Mouse (Mus musculus): Measurements from ENCODE around the gene Mpst.

Gene Mpst

DNA sequence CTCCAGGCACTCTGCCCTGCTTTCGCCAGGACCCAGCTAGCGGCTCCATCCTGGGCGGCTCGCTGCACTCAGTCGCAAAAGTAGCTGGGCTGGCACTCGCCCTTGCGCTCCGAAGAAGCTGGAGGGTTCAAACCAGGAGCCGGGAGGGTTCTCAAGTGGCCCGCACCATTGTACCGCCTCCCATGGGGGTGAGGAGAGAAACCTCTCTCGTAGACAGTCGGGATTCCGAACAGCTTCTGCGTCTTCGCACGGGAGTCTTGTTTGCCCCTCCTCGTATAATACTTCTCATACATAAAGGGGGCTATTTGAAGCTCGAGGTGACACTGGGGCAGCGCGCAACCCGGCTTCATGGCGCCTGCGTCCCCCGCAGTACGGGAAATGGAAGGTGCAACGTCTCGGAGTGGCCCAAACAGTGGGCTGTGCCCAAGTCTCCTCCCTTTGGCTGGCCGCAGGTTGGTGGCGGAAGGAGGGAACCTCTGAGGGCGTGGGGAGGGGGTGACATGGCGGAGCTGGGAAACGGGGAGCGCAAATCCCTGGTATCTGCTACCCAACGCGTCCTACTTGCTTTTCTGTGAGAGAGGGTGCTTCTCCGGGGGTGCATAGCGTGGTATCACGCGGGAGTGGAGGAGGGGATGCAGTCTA lies at the start of gene Mpst:
Gene Mpst, plus strand, starts transcription at position 124 of the 642 bp plus-strand sequence.
- DNase-seq: peak; percentile 92 to 94

- no peak for DNase-seq
These were observed 40.3 kb upstream of the Mpst start for GRCm38 (mm10) chr15:78365916-78366315.

DNA sequence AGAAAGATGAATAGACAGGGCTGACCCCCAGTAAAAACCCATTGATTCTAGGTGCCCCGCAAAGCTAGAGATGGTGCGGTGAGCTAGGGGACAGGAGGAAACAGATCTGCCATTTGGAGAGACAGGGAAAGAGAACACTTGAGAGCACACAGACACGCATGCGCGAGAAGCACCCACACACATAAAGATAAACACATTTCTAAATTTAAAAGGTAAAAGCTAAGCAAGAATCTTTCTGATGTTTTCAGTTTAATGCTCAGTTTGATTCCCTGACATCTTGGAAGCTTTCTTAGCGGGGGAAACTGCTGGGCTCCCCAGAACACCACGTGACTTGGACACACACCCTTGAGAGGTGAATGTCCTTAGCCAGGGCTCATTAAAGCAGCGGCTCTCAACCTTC lies 39.3 kb upstream of the Mpst start:
- DNase-seq: no peak

GRCm38 (mm10) chr15:78367811-78368210 lies 38.4 kb upstream of the Mpst start:
- no peak for DNase-seq

- peak; percentile 68 to 71 for DNase-seq
These were observed 37.3 kb upstream of the Mpst start for GRCm38 (mm10) chr15:78368926-78369346.

DNA sequence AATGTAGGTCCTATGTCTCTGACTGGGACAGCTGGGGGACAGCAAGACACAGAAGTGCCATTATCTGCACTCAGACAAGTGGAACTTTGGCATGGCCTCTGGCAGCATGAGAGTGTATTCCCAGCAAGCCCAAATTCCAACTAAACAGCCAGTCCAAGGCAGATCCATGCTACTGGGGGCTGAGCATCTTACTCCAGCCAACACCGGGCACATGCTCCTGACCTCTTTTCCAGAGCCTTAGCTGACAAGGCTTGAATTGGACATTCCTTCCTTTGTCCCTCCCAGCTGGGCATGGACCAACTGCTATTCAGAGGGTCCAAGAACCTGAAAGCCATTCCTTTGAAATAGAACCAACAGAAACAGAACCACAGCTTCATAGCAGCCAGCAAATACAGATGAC lies 36.6 kb upstream of the Mpst start:
- no peak for DNase-seq

DNA sequence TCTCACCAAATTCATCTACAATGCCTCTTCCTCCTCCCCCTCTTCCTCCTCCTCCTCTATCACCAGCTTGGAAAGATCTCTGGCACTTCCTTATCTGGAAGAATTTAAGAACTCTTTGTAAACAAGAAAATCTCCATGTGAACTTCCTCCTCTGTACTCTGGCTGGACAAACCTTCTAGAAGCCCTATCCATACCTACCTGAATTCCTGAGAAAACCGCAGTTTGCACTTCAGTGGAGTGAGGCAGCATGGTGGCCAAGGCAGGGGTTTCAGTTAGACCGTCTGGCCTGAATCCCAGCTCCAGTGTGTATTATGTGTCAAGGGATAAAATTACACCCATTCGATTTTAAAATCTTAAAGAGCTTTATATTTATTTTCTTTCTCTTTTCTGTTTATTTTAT lies 33.4 kb upstream of the Mpst start:
- no peak for DNase-seq

DNA sequence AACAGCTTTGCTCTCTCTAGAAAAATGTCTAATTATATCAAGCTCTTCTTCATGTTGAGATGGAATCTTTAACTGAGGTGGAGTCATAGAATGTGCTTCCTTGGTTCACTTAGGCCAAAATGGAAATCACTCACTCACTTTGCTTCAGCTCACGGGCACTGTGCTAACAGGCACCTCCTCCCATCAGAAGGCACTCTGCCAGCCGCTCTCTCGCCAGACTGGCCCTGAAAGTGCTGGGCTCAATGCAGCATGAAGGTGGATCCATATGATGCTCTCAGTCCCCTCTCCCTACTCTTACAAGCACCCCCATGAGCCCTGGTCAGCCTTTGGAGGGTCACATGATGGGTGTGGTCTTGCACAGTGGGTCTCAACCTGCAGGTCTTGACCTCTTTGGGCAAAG lies 32.0 kb upstream of the Mpst start:
- peak; percentile 90 to 92 for DNase-seq

GRCm38 (mm10) chr15:78377859-78378258 lies 28.4 kb upstream of the Mpst start:
- no peak for DNase-seq

GRCm38 (mm10) chr15:78378556-78378955 lies 27.7 kb upstream of the Mpst start:
- DNase-seq: no peak

GRCm38 (mm10) chr15:78380208-78380607 lies 26.0 kb upstream of the Mpst start:
- DNase-seq: no peak

GRCm38 (mm10) chr15:78380741-78381140 lies 25.5 kb upstream of the Mpst start:
- peak in 1 of 2 experiments; percentile 30 for DNase-seq

DNA sequence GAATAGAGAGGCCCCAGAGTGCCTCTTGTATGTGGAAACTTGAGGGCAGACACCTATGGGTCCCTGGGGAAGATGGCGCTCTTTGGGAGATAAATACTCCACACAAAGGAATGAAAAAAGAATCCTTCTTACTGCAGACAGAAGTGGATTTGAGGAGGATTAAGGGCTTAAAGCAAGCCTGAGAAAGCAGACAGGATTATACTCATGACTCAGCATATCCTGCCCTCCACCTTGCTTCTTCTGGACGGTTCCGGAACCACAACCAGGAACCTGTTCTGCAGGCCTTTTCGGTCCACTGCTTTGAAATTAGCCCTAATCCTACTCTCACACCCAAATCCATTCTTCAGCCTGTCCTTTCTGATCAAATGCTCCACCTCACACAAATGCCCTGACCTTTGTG lies 24.1 kb upstream of the Mpst start:
- no peak for DNase-seq

- DNase-seq: peak in 1 of 2 experiments; percentile 45
These were observed 22.6 kb upstream of the Mpst start for GRCm38 (mm10) chr15:78383450-78384219.

DNA sequence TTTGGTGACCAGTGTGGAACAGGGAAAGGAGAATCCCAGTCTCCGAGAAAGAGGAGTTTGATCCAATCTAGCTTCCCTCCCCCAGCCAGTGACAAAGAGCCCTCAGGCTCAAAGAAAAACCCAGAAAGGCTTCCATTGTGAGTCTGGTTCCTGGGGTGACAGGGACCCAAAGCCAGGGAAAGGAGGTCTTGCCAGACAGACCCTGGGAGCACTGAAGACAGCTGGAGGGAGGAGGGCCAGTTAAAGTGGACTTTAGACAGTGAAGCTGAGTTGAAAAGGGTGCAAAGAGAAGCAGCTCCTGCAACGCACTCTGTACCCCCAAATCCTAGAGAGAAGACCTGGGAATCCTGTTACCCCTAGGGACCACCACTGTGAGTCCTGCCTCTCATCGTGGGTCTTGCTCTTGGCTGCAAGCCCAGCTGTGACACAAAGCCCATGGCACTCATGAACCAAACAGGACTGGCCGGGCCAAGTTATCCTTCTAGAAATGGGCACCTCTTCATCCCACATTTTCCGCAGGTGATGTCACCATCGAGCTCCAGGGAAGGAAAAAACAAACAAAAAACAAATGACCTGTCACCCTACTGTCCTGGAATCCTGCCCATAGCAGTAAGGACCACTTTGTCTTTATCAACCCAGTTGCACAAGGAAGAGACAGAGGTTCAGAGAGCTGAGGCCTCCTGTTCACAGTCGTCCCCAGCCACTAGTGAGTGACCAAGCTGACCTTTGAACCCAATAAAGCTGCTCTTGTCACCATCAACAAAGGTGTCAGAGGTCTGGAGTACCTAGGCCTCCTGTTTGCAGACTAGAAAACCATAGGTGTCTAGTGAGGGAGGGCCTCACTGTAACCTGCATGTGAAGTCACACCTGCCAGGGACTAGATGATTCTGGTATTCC lies 21.7 kb upstream of the Mpst start:
- no peak for DNase-seq

DNA sequence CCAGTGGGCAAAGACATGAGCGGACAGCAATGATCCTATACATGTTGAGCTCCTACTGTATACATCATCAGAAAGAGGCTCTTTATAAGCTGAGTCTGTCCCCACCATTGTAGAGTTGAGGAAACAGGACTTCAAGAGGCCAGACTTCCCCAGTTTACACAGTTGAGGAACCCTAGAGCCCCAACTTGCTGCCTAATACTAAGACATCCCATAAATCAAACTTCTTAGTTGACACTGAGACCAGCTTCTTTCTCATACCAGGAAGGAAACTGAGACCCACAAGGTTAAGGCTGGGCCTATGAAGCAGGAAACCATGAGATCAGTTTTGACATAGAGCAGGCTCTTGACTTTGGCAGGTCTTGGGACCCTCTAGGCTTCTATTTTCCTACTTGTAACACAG lies 20.7 kb upstream of the Mpst start:
- no peak for DNase-seq

DNA sequence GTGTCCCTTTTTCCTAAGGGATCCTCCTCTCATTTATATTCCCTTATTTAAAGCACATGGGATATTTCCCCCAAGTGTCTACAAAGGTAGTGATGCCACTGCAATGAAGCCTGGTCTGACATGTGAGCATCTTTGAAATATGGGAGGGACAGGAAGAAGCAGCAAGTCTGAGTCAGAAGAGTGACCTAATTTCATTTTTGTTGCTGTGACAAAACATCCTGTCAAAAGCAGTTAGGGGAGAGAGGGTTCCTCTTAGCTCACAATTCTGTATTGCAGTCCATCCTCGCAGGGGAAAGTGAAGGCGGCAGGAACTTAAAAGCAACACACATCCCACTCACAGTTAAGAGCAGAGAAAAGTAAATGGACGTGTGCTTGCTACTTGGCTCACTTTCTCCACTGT lies 15.4 kb upstream of the Mpst start:
- no peak for DNase-seq

DNA sequence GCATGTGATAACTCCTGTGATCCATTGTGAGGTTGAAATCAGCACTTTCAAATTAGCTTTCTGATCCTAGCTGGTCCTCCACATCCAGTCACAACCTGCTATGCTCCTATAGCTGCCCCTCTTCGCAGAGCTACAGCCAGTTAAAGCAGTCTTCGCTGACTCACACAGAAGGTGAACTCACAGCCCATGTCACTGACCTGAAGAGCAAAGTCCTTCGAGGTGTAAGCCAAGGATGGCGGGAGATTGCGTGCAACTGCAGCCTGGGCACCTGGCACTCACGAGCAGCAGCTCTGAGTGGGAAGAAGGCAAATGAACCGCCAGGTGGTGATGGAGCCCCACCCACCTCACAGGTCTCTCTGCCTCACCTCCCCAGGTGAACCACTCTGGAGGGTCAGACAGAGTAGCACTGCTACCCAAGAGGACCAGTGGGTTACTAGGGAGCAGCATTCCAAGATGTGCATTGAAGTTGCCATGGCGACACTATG lies 10.7 kb upstream of the Mpst start, which contains the start of gene Tex33:
Gene Tex33, minus strand, starts transcription at position 435 of the 485 bp plus-strand sequence.
- no peak for DNase-seq

DNA sequence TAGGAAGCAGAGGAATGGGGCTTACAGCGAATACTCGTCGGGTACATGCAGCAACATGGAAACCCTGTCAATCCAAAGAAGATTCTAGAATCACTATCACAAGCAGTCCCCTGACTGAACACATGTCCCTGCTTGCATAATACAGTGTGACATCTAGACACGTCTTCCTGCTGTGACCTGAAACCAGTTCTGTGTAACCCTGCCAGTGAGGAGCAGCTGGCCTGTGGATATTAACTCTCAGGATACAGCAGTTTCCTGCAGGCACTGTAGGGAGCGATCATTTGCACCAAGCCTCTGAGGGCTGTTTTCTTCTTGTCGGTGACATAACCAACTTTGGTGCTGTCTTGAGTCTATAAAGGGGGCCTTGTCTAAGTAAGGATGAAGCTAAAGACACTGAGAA lies 4.9 kb upstream of the Mpst start:
- peak; percentile 42 to 53 for DNase-seq

GRCm38 (mm10) chr15:78401921-78402320 lies 4.3 kb upstream of the Mpst start:
- peak; percentile 71 to 78 for DNase-seq

- DNase-seq: peak in 1 of 2 experiments; percentile 52
These were observed 3.8 kb upstream of the Mpst start for GRCm38 (mm10) chr15:78402423-78402822.

DNA sequence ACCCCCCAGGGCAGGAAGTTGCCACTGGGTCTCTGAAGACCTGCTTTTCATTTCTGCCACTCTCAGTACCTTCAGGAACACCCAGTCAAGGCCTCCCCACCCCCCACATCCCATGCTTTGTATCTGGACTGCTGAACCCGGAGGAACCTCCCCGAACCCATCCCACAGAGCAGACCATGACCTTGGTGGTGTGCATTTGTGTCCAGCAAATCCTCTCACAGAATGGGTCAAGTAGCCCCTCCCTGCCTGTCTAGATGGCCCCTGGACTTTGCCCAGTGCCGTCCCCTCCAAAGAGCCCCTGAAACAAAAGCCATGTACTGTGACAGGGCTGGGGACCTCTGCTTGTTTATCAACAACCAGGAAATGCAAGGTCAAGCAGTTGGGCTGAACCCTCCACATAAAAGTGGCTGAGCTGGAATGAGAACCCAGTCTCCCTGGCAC lies 2.9 kb upstream of the Mpst start:
- DNase-seq: peak in 1 of 2 experiments; percentile 23

DNA sequence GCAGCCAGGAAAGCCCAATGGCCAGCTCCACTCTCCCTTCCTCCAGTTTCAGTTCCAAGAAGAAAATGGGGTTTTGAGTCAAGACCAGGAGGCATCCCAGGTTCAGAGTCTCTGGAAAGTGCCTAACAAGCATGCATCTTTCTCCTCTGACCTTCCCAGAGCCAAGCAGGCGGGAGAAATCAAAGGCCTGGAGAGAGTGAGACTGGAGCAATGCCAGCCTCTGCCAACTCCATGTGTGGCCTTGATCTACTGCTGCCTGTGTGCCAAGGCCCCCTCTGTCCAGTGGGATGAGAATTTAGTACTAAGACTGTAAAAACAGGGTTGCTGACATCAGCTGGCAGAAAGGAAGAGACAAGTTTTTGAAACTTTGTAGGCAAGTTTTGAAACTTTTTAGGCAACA lies 2.3 kb upstream of the Mpst start:
- peak; percentile 70 to 74 for DNase-seq
